Mouse (Mus musculus): ENCODE measurements around the gene Psmc3.

- TF ChIP-seq ZC3H11A (IDR thresholded peaks at IDR 0.05; ENCODE audit: borderline replicate concordance, low read depth, low read length) (no peak), ZNF384 (IDR thresholded peaks at IDR 0.05; ENCODE audit: low read depth, low read length) (no peak), HCFC1 (IDR thresholded peaks at IDR 0.05; ENCODE audit: borderline replicate concordance, insufficient read depth, low read length) (no peak), MAFK (IDR thresholded peaks at IDR 0.05; ENCODE audit: insufficient read depth, low read depth, low read length) (no peak)
Measured at GRCm38 (mm10) chr2:91087453-91087852, 33.6 kb downstream of the Psmc3 start.

All from ES-E14 (cell line).